Mouse (Mus musculus): ENCODE measurements around the gene Cyb5r2.
A peak's percentile ranks its signal among the peaks of the same experiment; 100 is the strongest.

DNA sequence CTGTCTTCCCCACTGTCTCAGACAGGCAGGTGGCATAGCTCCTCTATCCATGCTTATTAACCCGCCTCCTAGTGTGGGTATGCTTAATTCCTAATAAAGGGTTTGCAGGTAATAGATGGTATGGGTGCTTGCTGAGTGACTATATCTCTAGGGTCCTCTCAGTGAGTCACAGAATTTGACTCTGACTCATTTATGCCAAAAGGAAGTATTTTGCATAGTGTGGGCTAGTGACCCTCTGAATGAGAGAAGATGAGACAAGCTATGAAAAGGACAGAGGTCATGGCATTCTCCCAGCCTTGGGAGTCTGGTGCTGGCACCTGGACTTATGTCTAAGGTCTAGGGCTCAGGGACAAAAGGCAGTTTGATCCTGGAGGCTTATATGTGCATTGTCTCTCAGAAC, 37.1 kb downstream of the Cyb5r2 start:
- TF ChIP-seq CTCF (conservative IDR thresholded peaks at IDR 0.05 in 1 of 2, IDR thresholded peaks at IDR 0.05 in 1 of 2; ENCODE audit: low read depth in 2 of 2, low read length in 2 of 2) (no peak), POLR2A (IDR thresholded peaks at IDR 0.05; ENCODE audit: low read depth, low read length) (0 out of 2 replicates have a peak, but pooled peaks have one; percentile 19), JUN (IDR thresholded peaks at IDR 0.05; ENCODE audit: insufficient read depth, low read depth, low read length) (peak; percentile 77), USF1 (IDR thresholded peaks at IDR 0.05; ENCODE audit: low read depth, low read length) (no peak), TBP (conservative IDR thresholded peaks at IDR 0.05; ENCODE audit: low read depth, low read length) (0 out of 2 replicates have a peak, but pooled peaks have one; percentile 21), MAX (IDR thresholded peaks at IDR 0.05; ENCODE audit: low read length) (0 out of 2 replicates have a peak, but pooled peaks have one; percentile 11), ZMIZ1 (IDR thresholded peaks at IDR 0.05; ENCODE audit: low read depth, low read length) (no peak)
